Mouse (Mus musculus) neutrophil, adult 5-6 weeks (primary cell): ENCODE measurements around the gene Col6a6. TPM values are rescaled to one million over a fixed set of nuclear protein-coding genes. Genes with fewer than 3 reads are reported as not detected.
"Not testable (repeated sequence)": the region's sequence is repeated elsewhere in the genome, so short reads cannot be mapped to it uniquely, and the experiment has no call there.

Experiments used
- ATAC-seq: fragments of 151-379, 151-347 bp; 2 replicates; pipeline ENCODE4 v1.8.0; 2017; ENCODE audit warnings: mild to moderate bottlenecking, moderate TSS enrichment; ENCODE audit not compliant: insufficient number of reproducible peaks, poor library complexity, low FRiP score, severe bottlenecking; ENCODE audit errors: extremely low read depth
- total RNA-seq: library from RNA; stranded (forward); fragments of 200-1000 nt; gene quantifications from 2 replicates; pipeline ENCODE4 v1.2.3, GENCODE M21; 2017

Gene Col6a6
- total RNA-seq = not detected in 2 replicates

- ATAC-seq = no peak
These were observed at the start of gene Col6a6 for GRCm38 (mm10) chr9:105827791-105828385. Gene Col6a6 (minus strand): TSS chr9:105828160.

- ATAC-seq = no peak
These were observed 48.2 kb upstream of the Col6a6 start for GRCm38 (mm10) chr9:105876124-105876523.

- no peak for ATAC-seq
These were observed 43.7 kb upstream of the Col6a6 start for GRCm38 (mm10) chr9:105871643-105872042.

- ATAC-seq = no peak
These were observed 29.8 kb upstream of the Col6a6 start for GRCm38 (mm10) chr9:105857773-105858172.

- ATAC-seq = no peak
These were observed 24.8 kb upstream of the Col6a6 start for GRCm38 (mm10) chr9:105852778-105853065.

GRCm38 (mm10) chr9:105852015-105852777, 24.2 kb upstream of the Col6a6 start:
- 0 out of 2 replicates have a peak, but pooled peaks have one; percentile 9 for ATAC-seq

- no peak for ATAC-seq
These were observed 23.1 kb upstream of the Col6a6 start for GRCm38 (mm10) chr9:105851011-105851410.

- ATAC-seq = no peak
These were observed 20.4 kb upstream of the Col6a6 start for GRCm38 (mm10) chr9:105848396-105848795.

GRCm38 (mm10) chr9:105847261-105847660, 19.3 kb upstream of the Col6a6 start:
- no peak for ATAC-seq

- ATAC-seq = not testable (repeated sequence)
These were observed 13.4 kb upstream of the Col6a6 start for GRCm38 (mm10) chr9:105841386-105841785.

- ATAC-seq = no peak
These were observed 11.2 kb upstream of the Col6a6 start for GRCm38 (mm10) chr9:105839147-105839515.

- no peak for ATAC-seq
These were observed 10.6 kb upstream of the Col6a6 start for GRCm38 (mm10) chr9:105838396-105839146.

GRCm38 (mm10) chr9:105835587-105835986, 7.6 kb upstream of the Col6a6 start:
- no peak for ATAC-seq

- ATAC-seq = no peak
These were observed 6.8 kb upstream of the Col6a6 start for GRCm38 (mm10) chr9:105834799-105835198.

GRCm38 (mm10) chr9:105831291-105831690, 3.3 kb upstream of the Col6a6 start:
- ATAC-seq = no peak

- ATAC-seq = no peak
These were observed 798 bp downstream of the Col6a6 start for GRCm38 (mm10) chr9:105827076-105827647.

- ATAC-seq = no peak
These were observed 7.2 kb downstream of the Col6a6 start for GRCm38 (mm10) chr9:105820711-105821110.

GRCm38 (mm10) chr9:105819155-105819709, 8.7 kb downstream of the Col6a6 start:
- peak; percentile 30; the same call in 1 of the 2 replicates for ATAC-seq

GRCm38 (mm10) chr9:105814436-105814835, 13.5 kb downstream of the Col6a6 start:
- ATAC-seq = no peak
